Mouse (Mus musculus): ENCODE results near the gene Mpeg1.
A peak's percentile ranks its signal among the peaks of the same experiment; 100 is the strongest.

DNA sequence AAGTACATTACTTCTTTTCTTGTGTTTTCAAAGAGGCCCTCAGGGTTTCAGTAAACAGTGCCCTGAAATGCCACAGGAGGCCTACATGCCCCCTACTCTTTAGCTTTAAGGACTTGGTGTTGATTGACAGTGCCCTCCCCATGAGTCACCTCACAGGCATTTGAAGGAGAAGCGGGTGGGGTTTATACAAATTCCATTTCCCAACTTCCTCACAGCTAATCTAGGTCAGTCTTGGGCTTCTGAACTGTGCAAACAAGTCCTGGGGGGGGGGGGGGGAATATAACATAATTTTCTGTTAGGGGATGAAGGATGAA, 3.1 kb downstream of the Mpeg1 start:
- TF ChIP-seq CTCF (IDR thresholded peaks at IDR 0.05; ENCODE audit: control insufficient read depth, insufficient read depth, insufficient read length) (no peak), USF1 (IDR thresholded peaks at IDR 0.05; ENCODE audit: low read depth) (no peak), FOSL1 (IDR thresholded peaks at IDR 0.05; ENCODE audit: insufficient read depth, low read length, poor library complexity, severe bottlenecking) (no peak), CEBPB (IDR thresholded peaks at IDR 0.05; ENCODE audit: low read depth) (peak; percentile 20), MAX (IDR thresholded peaks at IDR 0.05) (no peak)
